Mouse (Mus musculus) heart, adult 2 months (tissue): ENCODE results near the gene Snta1.

Source experiments
- CTCF ChIP-seq: fragments of 200-600 bp; IDR thresholded peaks from 2 replicates; pipeline ENCODE4 v1.8.1; 2022; ENCODE audit warnings: antibody characterized with exemption, mild to moderate bottlenecking, moderate library complexity
- POLR2A ChIP-seq: fragments of 200-500 bp; IDR thresholded peaks from 2 replicates; pipeline ENCODE4 v1.6.1; 2011; ENCODE audit warnings: mild to moderate bottlenecking, low read depth, low read length, control low read depth; ENCODE audit not compliant: insufficient read depth

DNA sequence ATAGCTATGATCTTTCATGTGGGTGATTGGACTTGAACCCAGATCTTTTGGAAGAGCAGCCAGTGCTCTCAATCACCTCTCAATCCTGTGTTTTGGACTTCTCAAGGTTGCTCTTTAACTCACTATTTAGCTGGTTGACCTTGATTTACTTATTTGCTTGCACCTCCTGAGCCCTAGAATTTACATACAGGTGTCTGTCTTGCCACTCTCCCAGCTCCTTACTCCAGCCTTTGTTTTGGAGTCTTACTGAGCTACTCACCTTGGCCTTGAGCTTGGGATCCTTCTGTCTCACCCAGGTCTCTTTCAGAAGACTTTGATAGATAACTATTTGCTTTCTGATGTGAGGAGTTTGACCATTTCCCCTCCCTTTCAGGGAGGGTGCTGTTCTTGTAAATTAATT lies 48.7 kb upstream of the Snta1 start:
- no peak for TF ChIP-seq CTCF
- TF ChIP-seq POLR2A: no peak
